Mouse (Mus musculus) forebrain, embryonic 16.5 days (tissue): ENCODE results near the gene Tti1. TPM values are rescaled to one million over a fixed set of nuclear protein-coding genes. Genes with fewer than 3 reads are reported as not detected.
"Not testable (repeated sequence)": the region's sequence is repeated elsewhere in the genome, so short reads cannot be mapped to it uniquely, and the experiment has no call there.

Source experiments
- ATAC-seq: fragments of 200-750 bp; cut with Nextera tagmentation; 2 replicates; pipeline ENCODE4 v1.8.0; 2017; ENCODE audit warnings: mild to moderate bottlenecking, moderate library complexity
- H3K27ac ChIP-seq: fragments of 300-500 bp; sonication (generic); 2 replicates; pipeline ENCODE4 v1.5.1; 2014; ENCODE audit warnings: low read length, control low read depth
- H3K27me3 ChIP-seq: fragments of 300-500 bp; sonication (generic); replicated peaks from 2 replicates; pipeline ENCODE4 v1.6.1; 2014; ENCODE audit warnings: low read length; ENCODE audit not compliant: control insufficient read depth, insufficient read depth
- H3K36me3 ChIP-seq: fragments of 300-500 bp; sonication (generic); 2 replicates; pipeline ENCODE4 v1.6.1; 2014; ENCODE audit not compliant: control insufficient read depth, insufficient read depth
- H3K4me1 ChIP-seq: fragments of 300-500 bp; sonication (generic); replicated peaks from 2 replicates; pipeline ENCODE4 v1.6.1; 2014; ENCODE audit warnings: low read length; ENCODE audit not compliant: control insufficient read depth, insufficient read depth
- H3K4me2 ChIP-seq: fragments of 300-500 bp; sonication (generic); 2 replicates; pipeline ENCODE4 v1.6.1; 2014; ENCODE audit warnings: mild to moderate bottlenecking, low read length, control low read depth
- H3K4me3 ChIP-seq: fragments of 300-500 bp; sonication (generic); replicated peaks from 2 replicates; pipeline ENCODE4 v1.5.1; 2014; ENCODE audit warnings: mild to moderate bottlenecking, low read length, control low read depth
- H3K9ac ChIP-seq: fragments of 300-500 bp; sonication (generic); replicated peaks from 2 replicates; pipeline ENCODE4 v1.6.1; 2014; ENCODE audit warnings: low read depth, low read length, control low read depth
- H3K9me3 ChIP-seq: fragments of 300-500 bp; sonication (generic); 2 replicates; pipeline ENCODE4 v1.6.1; 2016; ENCODE audit warnings: low read length; ENCODE audit not compliant: control insufficient read depth
- WGBS: fragments of 180-500 bp; shearing (Covaris S2); extraction: QIAGEN DNeasy Blood & Tissue Kit; methylation state at CpG from one replicate; pipeline ENCODE4 v1.1.7; 2014; 5-methylcytosine and 5-hydroxymethylcytosine counted together
- polyA plus RNA-seq: library from polyadenylated mRNA; unstranded; fragments of >200 nt; fragmentation: Nextera tagmentation; extraction: Ambion mirVana; gene quantifications from 2 replicates; pipeline ENCODE4 v1.2.1, GENCODE M21; 2015

Gene Tti1
- polyA plus RNA-seq, 1 experiment from 2014 or later: 22.1 TPM

DNA sequence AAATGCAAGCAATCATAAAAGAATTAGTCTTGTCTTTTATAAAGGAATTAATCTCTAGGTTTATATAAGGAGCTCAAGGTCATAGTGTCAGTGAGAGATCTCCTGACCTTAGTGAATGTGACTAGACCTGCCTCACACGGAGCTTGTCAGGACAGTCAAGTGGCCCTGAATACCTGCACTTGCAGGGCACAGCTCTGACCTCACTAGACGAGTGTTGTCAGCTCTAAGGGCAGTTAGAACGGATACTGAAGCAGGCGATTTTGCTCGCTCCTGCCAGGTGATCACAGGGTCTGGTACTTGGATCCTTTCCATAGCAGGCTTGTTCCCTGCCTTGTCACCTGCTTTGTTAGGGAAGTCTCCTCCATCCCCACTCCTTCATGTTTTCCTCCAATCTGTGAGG is 36.8 kb upstream of the Tti1 start:
- WGBS: 84% methylated on average over 5 of the region's 5 CpGs
- Histone ChIP-seq H3K4me3 (no peak overlapping the region), H3K27ac (no peak overlapping the region), H3K36me3 (peaks cover 3% of the 10 kb centered on the region; the same call in 1 of the 2 replicates), H3K27me3 (no peaks in the 10 kb centered on the region), H3K9ac (no peak overlapping the region), H3K4me1 (peaks cover 14% of the 10 kb centered on the region), H3K4me2 (no peak overlapping the region), H3K9me3 (no peaks in the 10 kb centered on the region)
- ATAC-seq: no peak

DNA sequence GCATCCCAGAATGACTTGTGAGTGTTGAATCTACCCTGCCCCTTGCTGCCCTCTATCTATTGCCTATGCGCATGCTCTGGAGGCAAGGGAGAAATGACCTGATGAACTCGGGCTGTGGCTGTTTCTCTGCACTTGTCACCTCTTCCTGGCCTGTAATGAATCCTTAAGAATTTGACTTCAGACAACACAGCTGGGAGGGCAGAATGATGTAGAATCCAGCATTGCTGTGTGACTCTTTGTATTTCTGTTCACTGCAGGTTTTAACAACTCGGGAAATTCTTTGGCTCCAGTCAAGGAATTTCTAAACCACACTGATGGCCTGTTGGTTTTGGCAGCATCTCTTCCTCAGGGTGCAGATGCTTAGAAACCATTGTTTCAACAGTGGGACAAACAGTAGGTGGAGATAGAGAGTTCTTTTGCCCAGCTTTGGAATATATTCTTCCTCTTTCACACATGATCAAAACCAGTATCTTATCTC is 36.4 kb upstream of the Tti1 start:
- WGBS: 57% methylated on average over 3 of the region's 3 CpGs
- Histone ChIP-seq H3K36me3 (peaks cover 3% of the 10 kb centered on the region; the same call in 1 of the 2 replicates), H3K9me3 (no peaks in the 10 kb centered on the region), H3K4me1 (peaks cover 17% of the 10 kb centered on the region), H3K27me3 (no peaks in the 10 kb centered on the region), H3K4me2 (no peak overlapping the region), H3K4me3 (no peak overlapping the region), H3K27ac (no peak overlapping the region), H3K9ac (no peak overlapping the region)
- ATAC-seq: no peak

DNA sequence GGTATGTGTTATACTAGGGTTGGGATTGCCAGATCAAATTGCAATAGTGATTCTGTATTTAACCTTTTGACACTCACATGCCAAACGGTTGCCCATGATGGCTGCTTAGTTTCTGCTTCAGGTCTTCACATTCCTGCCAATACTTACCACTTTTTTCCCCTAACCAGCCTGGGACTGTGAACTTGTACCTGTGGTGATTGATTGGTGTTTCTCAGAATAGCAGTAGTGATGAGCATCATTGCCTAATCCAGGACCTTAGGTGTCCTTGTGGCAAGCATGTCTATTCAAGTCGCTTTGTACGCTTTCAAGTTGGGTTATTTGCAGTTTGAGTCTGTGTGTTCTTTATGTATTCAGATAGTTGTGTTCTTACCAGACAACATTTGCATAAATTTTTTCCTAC is 34.8 kb upstream of the Tti1 start:
- Histone ChIP-seq H3K36me3 (peaks cover 6% of the 10 kb centered on the region; the same call in 1 of the 2 replicates), H3K4me1 (peaks cover 31% of the 10 kb centered on the region), H3K4me3 (no peak overlapping the region), H3K4me2 (no peak overlapping the region), H3K27ac (no peak overlapping the region), H3K27me3 (no peaks in the 10 kb centered on the region), H3K9ac (no peak overlapping the region), H3K9me3 (no peaks in the 10 kb centered on the region)
- no peak for ATAC-seq
- 93% methylated on average over 3 of the region's 3 CpGs for WGBS

DNA sequence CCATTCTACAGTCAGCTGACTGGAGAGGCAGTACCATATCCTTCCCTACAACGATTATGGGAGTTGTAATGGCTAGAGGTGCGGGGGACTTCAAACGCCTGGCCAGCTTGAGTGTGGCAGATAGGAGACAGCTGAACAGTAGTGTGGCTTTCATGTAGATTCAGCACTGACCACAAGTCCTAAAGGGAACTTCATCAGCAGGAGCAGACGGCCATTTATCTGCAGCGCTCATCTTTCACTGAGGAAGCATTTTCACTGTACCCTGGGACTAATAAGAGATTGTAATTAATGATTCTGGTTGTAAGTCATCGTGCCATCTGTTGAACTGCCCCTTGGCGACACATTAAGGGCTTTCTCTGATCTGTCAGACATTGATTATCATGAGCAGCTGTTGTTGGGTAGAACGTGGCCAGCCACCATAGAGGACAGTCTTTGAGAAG is 31.5 kb upstream of the Tti1 start:
- 62% methylated on average over 8 of the region's 8 CpGs for WGBS
- H3K36me3 ChIP-seq: peaks cover 5% of the 10 kb centered on the region; the same call in 1 of the 2 replicates

DNA sequence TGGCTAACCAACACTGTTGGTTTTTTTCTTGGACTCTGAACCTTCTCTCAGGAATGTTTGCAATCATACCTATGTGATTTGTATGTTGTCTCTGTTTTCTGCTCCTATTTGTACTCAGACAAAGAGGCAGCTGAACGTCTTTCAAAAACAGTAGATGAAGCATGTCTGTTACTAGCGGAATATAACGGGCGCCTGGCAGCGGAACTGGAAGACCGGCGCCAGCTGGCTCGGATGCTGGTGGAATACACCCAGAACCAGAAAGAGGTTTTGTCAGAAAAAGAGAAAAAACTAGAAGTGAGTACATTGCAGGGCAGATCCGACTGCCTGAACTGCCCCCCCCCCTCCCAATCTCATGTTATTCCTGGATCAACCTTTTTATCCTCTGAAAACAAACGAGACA is 30.3 kb upstream of the Tti1 start:
- peaks cover 30% of the 10 kb centered on the region for H3K4me1 ChIP-seq
- 43% methylated on average over 10 of the region's 10 CpGs for WGBS
- no peak overlapping the region for H3K4me3 ChIP-seq
- peak overlapping the region; percentile 75 for H3K27ac ChIP-seq
- no peaks in the 10 kb centered on the region for H3K27me3 ChIP-seq
- no peak overlapping the region for H3K4me2 ChIP-seq
- peak; percentile 58; the same call in 1 of the 2 replicates for ATAC-seq
- no peaks in the 10 kb centered on the region for H3K9me3 ChIP-seq
- H3K9ac ChIP-seq: no peak overlapping the region
- H3K36me3 ChIP-seq: peaks cover 3% of the 10 kb centered on the region; the same call in 1 of the 2 replicates

More for the DNA sequence above, 31.5 kb upstream of the Tti1 start:
- Histone ChIP-seq H3K27me3 (no peaks in the 10 kb centered on the region), H3K4me3 (no peak overlapping the region), H3K9me3 (no peaks in the 10 kb centered on the region), H3K4me2 (no peak overlapping the region), H3K4me1 (peaks cover 34% of the 10 kb centered on the region), H3K9ac (no peak overlapping the region), H3K27ac (peak overlapping the region; percentile 18; the same call in 1 of the 2 replicates)
- ATAC-seq: peak; percentile 47; the same call in 1 of the 2 replicates

DNA sequence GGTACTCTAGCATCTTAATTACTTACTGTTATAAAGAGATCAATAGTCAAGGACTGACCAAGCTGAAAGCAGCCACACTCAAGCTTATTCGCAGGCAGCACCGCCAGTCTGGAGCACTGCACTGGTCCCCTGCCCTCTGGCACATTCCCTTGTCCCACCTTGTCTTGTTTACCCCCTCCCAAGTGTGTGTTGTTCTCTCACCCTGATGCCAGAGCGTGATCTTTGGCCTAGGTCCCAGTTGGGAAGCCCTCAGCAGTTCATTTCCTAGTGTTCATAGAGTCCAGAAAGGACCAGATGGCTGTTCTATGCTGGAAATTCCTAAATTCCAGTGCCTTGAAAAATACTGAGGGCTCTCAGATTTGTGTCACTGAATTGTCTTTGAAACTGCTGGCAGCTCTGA is 28.8 kb upstream of the Tti1 start:
- Histone ChIP-seq H3K27ac (no peak overlapping the region), H3K36me3 (0 out of 2 replicates have a peak, but pooled peaks cover 3% of the 10 kb centered on the region), H3K4me3 (no peak overlapping the region), H3K27me3 (no peaks in the 10 kb centered on the region), H3K4me1 (peaks cover 30% of the 10 kb centered on the region), H3K9me3 (no peaks in the 10 kb centered on the region), H3K9ac (no peak overlapping the region), H3K4me2 (no peak overlapping the region)
- no peak for ATAC-seq
- WGBS: 62% methylated on average over 3 of the region's 3 CpGs

DNA sequence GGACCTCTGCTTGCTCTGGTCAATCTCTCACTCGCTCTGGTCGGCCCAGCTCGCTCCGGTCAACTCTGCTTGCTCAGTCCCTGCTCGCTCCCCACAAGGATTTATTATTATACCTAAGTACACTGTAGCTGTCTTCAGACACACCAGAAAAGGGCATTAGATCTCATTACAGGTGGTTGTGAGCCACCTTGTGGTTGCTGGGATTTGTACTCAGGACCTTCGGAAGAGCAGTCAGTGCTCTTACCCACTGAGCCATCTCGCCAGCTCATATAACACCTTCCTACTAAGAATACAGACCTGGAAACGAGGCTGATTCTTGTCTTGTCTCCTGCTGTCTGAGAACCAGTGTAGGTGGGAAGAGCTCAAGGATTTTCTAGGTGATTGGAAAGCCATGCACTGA is 27.1 kb upstream of the Tti1 start:
- WGBS: 86% methylated on average over 8 of the region's 8 CpGs

DNA sequence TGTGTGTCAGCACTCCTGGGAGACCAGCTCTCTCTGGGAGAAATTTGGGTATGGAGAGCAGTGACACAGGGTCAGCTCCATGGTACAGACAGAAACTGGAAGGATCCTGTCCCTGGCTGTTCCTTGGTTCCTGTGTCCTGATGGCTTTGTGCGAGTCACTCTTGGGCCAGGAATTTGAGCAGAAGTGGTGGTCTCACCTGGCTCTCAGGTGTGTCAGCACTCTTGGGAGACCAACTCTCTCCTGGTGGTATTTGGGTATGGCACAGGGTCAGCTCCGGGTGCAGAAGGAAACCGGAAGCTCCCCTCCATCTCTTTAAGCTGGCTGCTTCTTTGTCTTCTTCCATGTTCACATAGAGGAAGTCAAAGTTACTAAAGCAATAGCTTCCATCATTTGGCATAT is 26.4 kb upstream of the Tti1 start:
- no peak for ATAC-seq
- H3K9me3 ChIP-seq: no peaks in the 10 kb centered on the region
- WGBS: 90% methylated on average over 3 of the region's 3 CpGs
- no peak overlapping the region for H3K9ac ChIP-seq
- no peak overlapping the region for H3K4me2 ChIP-seq
- no peak overlapping the region for H3K27ac ChIP-seq
- peaks cover 14% of the 10 kb centered on the region for H3K36me3 ChIP-seq
- H3K27me3 ChIP-seq: no peaks in the 10 kb centered on the region
- H3K4me3 ChIP-seq: no peak overlapping the region
- H3K4me1 ChIP-seq: peaks cover 24% of the 10 kb centered on the region

More for the DNA sequence above, 27.1 kb upstream of the Tti1 start:
- not testable (repeated sequence) for H3K4me3 ChIP-seq, H3K4me2 ChIP-seq, ATAC-seq, H3K27ac ChIP-seq, H3K9ac ChIP-seq, H3K36me3 ChIP-seq, H3K9me3 ChIP-seq, H3K27me3 ChIP-seq
- H3K4me1 ChIP-seq: peaks cover 30% of the 10 kb centered on the region

DNA sequence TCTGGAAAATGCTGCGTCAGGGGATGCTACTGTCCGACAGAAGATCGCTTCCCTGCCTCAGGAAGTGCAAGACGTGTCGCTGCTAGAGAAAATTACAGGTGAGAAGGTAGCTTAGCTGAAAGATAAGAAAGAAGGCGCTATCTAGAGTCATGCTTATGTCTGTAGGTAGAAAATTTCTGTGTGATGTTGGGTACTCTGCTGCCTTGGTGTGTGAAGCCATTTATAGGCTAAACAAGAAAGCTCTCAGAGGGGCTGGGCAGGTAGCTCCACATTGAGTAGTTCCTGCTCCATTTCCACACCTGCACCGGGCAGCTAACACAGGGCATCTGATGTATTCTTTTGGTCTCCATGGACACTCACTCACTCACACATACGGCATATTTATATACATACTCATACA is 21.9 kb upstream of the Tti1 start:
- ATAC-seq: no peak
- Histone ChIP-seq H3K4me3 (no peak overlapping the region), H3K27ac (no peak overlapping the region), H3K27me3 (no peaks in the 10 kb centered on the region), H3K9me3 (no peaks in the 10 kb centered on the region), H3K36me3 (peaks cover 16% of the 10 kb centered on the region), H3K9ac (no peak overlapping the region), H3K4me2 (no peak overlapping the region), H3K4me1 (no peaks in the 10 kb centered on the region)
- WGBS: 96% methylated on average over 8 of the region's 8 CpGs

DNA sequence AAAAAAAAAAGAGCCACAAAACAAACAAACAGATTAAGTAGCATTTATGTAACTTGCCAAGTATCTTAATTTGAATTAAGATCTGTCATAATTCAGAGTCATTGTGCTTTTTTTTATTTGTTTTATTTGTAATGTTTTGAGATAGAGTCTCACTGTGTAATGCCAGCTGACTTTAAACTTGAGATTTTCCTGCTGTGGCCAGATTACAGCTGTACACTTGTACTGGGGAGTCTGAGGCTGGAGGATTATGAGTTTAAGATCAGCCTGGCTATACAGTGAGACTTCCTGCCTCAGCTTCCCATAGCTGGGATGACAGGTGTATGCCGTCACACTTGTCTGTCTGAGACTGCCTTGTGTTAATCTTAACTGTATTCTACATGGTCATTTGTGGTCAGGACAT is 20.5 kb upstream of the Tti1 start:
- H3K4me3 ChIP-seq: no peak overlapping the region
- H3K4me2 ChIP-seq: no peak overlapping the region
- 98% methylated on average over 1 of the region's 1 CpGs for WGBS
- no peak overlapping the region for H3K9ac ChIP-seq
- no peaks in the 10 kb centered on the region for H3K4me1 ChIP-seq
- H3K36me3 ChIP-seq: peaks cover 23% of the 10 kb centered on the region
- ATAC-seq: no peak
- no peaks in the 10 kb centered on the region for H3K27me3 ChIP-seq
- H3K27ac ChIP-seq: no peak overlapping the region
- no peaks in the 10 kb centered on the region for H3K9me3 ChIP-seq
